Mouse (Mus musculus): Measurements from ENCODE around the gene Ctf1.
A peak's percentile ranks its signal among the peaks of the same experiment; 100 is the strongest.

Ctf1 gene

DNA sequence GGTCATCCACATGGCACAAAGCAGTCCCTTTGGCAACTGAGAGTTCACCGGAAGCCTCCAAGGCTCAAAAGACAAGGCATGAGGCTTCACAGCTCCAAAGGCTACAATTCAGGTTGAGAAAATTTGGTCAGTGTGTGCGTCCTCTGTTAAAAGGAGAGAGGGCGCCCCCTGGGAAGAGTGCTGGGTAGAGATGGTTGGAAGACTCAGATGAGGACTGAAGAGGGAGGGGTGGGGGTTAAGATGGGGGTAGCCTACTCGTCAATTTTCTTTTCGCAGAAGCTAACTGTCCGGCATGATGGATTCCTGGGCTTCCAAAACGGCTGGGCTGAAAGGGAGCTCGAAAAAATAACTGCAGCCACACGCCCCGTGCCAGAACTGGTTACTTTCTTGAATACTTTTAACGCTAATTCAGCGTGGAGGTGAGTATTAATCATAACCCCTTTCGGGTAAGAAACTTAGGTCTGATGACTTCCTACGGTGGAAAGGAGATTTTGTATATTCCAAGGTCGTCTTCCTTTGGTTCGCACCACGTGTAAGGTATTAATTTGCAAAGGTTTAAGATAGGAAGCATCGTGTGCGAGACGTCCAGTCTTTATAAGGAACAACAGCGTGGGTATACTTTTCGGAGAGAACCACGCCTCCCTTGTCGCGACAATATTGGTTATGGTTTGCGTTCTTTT is 32.0 kb downstream of the Ctf1 start, which contains the start of gene Fbxl19:
Gene Fbxl19 (plus strand): TSS at position 178 of the 680 bp plus-strand sequence.
- DNase-seq (ENCODE audit: low spot score), result peak; percentile 77

DNA sequence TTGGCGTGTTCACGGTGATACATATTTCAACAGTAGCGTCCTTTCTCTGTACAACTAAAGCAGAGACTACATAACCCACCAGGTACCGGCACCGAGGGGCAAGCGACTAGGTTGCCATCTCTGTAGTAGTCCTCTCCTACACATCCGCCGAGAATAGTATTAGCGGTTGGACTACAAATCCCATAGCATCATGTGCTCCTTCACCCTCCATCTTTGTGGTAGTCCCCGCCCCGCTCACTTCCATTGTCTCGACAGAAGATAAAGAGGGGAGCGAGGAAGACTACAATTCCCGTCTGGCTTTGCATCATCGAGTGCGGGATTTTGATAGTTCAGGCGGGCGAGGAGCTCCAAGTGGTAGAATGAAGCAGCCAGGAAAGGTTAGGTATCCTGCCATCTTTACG is 32.7 kb downstream of the Ctf1 start:
- peak; percentile 84 for DNase-seq (ENCODE audit: low spot score)

GRCm38 (mm10) chr7:127745652-127746493 is 33.3 kb downstream of the Ctf1 start:
- peak; percentile 90 for DNase-seq (ENCODE audit: low spot score)

DNA sequence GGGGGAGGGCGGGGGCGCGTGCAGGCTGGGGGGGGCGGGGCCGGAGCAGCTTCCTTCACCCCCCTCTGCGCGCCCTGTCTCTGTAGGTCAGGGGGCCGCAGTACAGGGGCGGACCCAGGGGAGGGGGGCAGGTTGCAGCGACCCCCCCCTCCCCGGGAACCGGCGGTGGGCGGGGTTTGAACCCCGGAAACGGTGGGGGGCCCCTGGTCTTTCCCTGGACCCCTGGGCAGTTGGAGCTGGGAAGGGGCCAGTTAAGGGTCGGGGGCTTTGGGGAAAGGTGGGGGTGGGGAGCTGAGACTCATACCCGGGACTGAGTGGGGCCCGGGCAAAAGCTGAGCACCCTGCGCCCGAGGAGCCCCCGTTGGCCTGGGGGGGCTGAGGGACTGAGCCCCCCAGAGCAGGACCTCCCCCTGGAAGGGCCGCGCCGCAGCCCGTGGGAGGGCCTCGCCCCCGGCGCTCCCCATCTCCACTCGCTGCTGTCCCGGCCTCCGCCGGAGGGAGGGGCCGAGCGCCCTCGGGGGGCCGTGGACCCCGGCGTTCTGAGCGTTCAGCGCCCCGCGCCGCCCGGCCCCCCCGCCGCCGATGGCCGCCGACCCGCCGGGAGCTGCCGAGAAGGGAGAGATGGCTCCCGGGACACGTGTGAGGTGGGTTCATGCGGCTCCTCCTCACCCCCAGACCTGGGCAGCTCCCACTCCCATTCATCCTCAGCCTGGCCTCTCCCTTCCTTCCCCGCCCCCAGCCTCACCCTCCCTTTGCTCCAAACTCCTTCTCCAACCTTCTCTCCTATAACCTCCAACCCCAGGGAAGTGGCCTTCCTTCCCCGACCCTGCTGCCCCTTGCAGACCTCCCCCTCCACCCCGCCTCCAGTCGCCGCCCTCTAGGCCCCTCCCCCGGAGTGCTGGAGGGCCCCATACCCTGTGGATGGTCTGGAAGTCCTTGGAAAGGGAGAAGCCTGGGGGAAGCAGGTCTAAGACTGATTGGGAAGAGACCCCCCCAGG is 34.3 kb downstream of the Ctf1 start:
- peak; percentile 49 for DNase-seq (ENCODE audit: low spot score)

DNA sequence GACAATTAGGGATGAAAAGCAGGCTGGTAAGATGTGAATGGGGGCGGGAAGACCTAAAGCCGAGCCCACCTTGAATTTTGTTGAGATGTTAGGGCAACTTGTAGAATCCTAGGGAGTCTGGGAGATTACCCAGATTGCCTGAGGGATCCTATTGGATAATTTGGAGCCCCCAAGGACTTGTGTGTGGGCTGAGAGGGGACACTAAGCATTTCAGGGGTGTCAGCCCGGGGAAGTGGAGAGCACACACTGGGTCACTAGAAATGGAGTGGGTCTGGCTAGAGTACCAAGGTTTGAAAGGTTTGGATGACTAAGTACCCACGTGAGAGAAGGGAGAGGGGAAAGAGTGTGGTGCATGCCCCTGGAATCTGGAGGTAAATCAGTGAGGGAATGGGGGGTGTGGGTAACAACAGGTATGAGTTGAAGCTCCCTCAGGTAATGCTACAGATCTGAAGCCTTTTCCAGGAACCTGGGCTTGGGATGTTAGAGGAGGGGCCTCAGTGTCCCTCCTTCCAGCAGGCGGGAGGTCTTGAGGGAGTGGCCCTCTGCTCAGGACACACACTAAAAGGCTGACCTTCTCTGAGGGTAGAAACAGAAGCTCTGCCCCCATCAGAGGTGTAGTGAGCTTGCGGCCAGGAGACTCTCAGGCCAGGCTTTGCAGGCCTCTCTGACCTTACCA is 35.2 kb downstream of the Ctf1 start:
- DNase-seq (ENCODE audit: low spot score), result no peak

DNA sequence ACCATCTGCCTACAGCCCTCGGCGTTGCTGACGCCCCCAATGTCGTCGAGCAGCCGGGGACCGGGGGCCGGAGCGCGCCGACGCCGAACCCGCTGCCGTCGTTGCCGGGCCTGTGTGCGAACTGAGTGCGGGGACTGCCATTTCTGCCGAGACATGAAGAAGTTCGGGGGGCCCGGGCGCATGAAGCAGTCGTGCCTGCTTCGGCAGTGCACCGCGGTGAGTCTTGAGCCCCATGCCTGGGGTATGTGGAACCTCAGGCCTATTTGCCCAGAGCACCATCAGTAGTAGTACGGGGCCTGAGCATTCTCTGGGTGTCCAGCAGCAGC is 35.7 kb downstream of the Ctf1 start:
- DNase-seq (ENCODE audit: low spot score), result no peak

GRCm38 (mm10) chr7:127750131-127751127 is 37.9 kb downstream of the Ctf1 start:
- no peak for DNase-seq (ENCODE audit: low spot score)

- no peak for DNase-seq (ENCODE audit: low spot score)
Measured at GRCm38 (mm10) chr7:127751619-127752018, 39.1 kb downstream of the Ctf1 start.

DNA sequence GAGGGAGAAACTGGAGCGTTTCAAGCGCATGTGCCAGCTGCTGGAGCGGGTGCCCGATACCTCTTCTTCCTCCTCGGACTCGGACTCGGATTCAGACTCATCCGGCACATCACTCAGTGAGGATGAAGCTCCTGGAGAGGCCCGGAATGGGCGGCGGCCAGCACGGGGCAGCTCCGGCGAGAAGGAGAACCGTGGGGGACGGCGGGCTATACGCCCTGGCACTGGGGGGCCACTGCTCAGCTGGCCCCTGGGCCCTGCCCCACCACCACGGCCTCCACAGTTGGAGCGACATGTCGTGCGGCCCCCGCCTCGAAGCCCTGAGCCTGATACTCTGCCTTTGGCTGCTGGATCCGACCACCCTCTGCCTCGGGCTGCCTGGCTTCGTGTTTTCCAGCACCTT is 39.5 kb downstream of the Ctf1 start:
- DNase-seq (ENCODE audit: low spot score), result no peak

DNA sequence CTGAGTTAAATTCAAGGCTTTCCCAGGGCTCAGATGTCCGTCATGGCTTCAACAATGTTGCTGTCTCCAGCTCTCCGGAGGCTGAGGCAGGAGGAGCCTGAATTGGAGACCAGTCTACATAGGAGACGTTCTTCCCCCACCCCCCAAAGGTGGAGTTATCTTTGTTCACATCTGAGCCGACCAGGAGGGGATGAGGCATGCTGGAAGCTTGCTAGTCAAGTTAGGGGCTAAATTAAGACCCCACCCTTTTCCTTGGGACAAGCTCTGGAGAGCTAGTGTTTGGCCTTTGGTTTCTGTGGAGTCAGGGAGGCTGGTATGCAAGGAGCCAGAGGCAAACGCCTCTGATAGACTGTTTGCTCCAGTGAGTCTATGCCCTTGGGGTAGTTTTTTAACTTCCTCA is 40.6 kb downstream of the Ctf1 start:
- no peak for DNase-seq (ENCODE audit: low spot score)

- DNase-seq (ENCODE audit: low spot score), result no peak
Measured at GRCm38 (mm10) chr7:127753741-127754140, 41.2 kb downstream of the Ctf1 start.

DNA sequence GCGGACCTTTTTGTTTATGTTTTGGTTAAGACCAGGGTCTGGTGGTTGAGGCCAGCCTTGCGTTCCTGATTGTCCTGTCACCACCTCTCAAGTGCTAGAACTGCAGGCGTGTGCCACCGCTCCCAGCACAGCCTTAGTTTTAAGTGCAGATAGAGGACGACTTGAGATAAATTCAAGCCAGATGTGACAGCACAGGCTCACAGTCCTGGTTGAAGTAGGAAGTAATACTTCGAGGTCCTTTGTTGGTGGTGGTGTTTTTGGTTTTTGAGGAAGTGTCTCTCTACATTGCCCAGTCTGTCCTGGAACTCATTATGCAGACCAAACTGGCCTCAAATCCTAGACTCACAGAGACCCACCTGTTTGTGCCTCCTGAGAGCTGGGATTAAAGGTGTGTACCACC is 47.2 kb downstream of the Ctf1 start:
- no peak for DNase-seq (ENCODE audit: low spot score)

GRCm38 (mm10) chr7:127760478-127760877 is 47.9 kb downstream of the Ctf1 start:
- DNase-seq (ENCODE audit: low spot score), result no peak

GRCm38 (mm10) chr7:127761026-127761425 is 48.5 kb downstream of the Ctf1 start:
- DNase-seq (ENCODE audit: low spot score), result peak; percentile 68

DNA sequence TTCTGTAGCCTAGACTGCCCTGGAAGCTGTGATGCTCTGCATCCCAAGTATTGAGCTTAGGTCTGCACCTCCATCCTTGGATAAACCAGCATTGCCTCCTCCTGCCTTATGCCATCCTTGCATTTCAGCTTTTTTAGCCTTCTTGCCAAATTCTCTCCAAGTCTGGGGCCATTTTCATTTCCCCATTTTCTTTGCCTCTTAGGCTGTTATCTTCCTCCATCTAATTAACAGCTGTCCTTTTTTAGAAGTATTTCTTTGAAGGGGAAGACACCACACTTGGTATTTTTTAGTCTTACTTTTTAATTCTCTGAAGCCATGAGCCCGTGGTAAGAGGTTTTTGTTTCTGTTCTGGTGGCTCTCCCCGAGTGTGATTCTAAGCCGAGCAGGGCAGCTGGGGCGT is 51.1 kb downstream of the Ctf1 start:
- no peak for DNase-seq (ENCODE audit: low spot score)

DNA sequence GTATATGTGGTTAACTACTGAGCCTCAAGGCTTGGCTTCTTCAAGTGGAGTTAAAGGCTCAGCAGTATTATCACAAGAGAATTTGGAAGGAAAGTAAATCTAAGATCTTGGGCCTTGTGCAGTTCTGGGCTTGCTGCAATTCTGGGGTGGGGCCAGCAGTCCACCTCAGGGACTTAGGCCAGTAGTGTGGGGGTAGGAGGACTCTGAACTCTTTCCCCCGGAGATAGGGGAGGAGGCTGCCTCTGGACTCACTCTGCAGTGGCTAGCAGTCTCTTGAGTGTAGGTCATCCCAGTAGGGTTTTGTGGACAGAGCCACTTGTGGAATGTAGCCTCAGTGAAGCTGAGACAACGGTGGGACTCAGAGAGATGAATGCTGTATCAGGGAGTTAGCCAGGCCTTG is 53.2 kb downstream of the Ctf1 start:
- no peak for DNase-seq (ENCODE audit: low spot score)

GRCm38 (mm10) chr7:127766851-127767609 is 54.5 kb downstream of the Ctf1 start:
- DNase-seq (ENCODE audit: low spot score), result no peak

Data from ovary, postnatal 36 days (tissue).